In genomic region chr14:18665267-18666024, GRCm38 (mm10) we compare ENCODE assay signal across 17 mouse cellular contexts.
DNase-seq lines count a peak whose midpoint lies in the region; ATAC-seq and TF ChIP-seq lines count a peak whose summit lies in the region.
"Had no signal": no experiment of that assay in that cellular context is flagged by ENCODE, and none has a peak within 500 bp of the region (broad histone marks: within the 10 kb centered on the region; RNA-seq: fewer than 3 reads in every experiment).

No protein-coding gene starts in this region.

- no peak for TF ChIP-seq CTCF in liver, adult 2 months (IDR thresholded peaks at IDR 0.05; ENCODE audit: low read depth, low read length)

- H3K27me3 ChIP-seq in liver, adult 2 months (ENCODE audit: control insufficient read depth, insufficient read depth, low read length) = no peaks in the 10 kb centered on the region
- no peaks in the 10 kb centered on the region for H3K27me3 ChIP-seq in liver, embryonic 11.5 days (replicated peaks; ENCODE audit: control insufficient read depth, insufficient read depth, low read length)
- H3K27me3 ChIP-seq in myocyte (ENCODE audit: control insufficient read depth, insufficient read depth, insufficient read length) = no peaks in the 10 kb centered on the region
- H3K27me3 ChIP-seq: embryonic facial prominence, embryonic 13.5 days; forebrain, embryonic 12.5 days had no signal

- peaks cover 3% of the 10 kb centered on the region for H3K79me2 ChIP-seq in liver, adult 2 months (ENCODE audit: control insufficient read depth, insufficient read depth, low read length)
- no peaks in the 10 kb centered on the region for H3K79me2 ChIP-seq in myocyte (ENCODE audit: control insufficient read depth, insufficient read depth)

- H3ac ChIP-seq in myocyte (ENCODE audit: control insufficient read depth, insufficient read length) = no peak overlapping the region

- peaks cover 8% of the 10 kb centered on the region; the same call in 1 of the 2 replicates for H3K9me3 ChIP-seq in liver, embryonic 11.5 days (ENCODE audit: control insufficient read depth, low read length)

- H3K36me3 ChIP-seq in liver, adult 2 months (ENCODE audit: control insufficient read depth, insufficient read depth, low read length) = no peaks in the 10 kb centered on the region
- H3K36me3 ChIP-seq in liver, embryonic 11.5 days (ENCODE audit: control insufficient read depth, insufficient read depth, low read length) = no peaks in the 10 kb centered on the region
- H3K36me3 ChIP-seq in myocyte (ENCODE audit: control insufficient read depth, insufficient read depth) = no peaks in the 10 kb centered on the region
- H3K36me3 ChIP-seq: embryonic facial prominence, embryonic 13.5 days; forebrain, embryonic 12.5 days had no signal

- TF ChIP-seq POLR2A in liver, adult 2 months (IDR thresholded peaks at IDR 0.05; ENCODE audit: extremely low read depth, insufficient read depth, low read length) = no peak
- no peak for TF ChIP-seq POLR2A in myocyte (IDR thresholded peaks at IDR 0.05; ENCODE audit: insufficient read length, low read depth)

- DNase-seq in liver, adult 2 months (ENCODE audit: extremely low read depth, low read depth, low spot score) = peak; percentile 38
- no peak for DNase-seq in liver, embryonic 11.5 days (ENCODE audit: low spot score)
- peak; percentile 25 for DNase-seq in c-Kit-positive CD71-negative TER-119-negative erythroid progenitor cells, embryonic 14.5 days (ENCODE audit: low read depth)
- peak; percentile 84 for DNase-seq in thymus, postnatal 14 days
- no peak for DNase-seq in adrenal gland, adult 2 months
- DNase-seq in cerebellum, adult 8-10 months = no peak
- no peak for DNase-seq in kidney, postnatal 10 days
- DNase-seq: cerebellum, postnatal 10 days; gastrocnemius, adult 2 months; kidney, adult 18-20 months; left cerebral cortex, postnatal 4 days; lung, embryonic 14.5 days; midbrain, embryonic 14.5 days had no signal

- no peak overlapping the region for H3K4me3 ChIP-seq in liver, adult 2 months (ENCODE audit: insufficient read depth, low read depth, low read length)
- H3K4me3 ChIP-seq in liver, embryonic 11.5 days (ENCODE audit: low read depth, low read length) = no peak overlapping the region
- H3K4me3 ChIP-seq in myocyte = no peak overlapping the region
- H3K4me3 ChIP-seq: embryonic facial prominence, embryonic 13.5 days; forebrain, embryonic 12.5 days; gastrocnemius, adult 2 months; layer of hippocampus, adult 2 months had no signal

- H3K27ac ChIP-seq in liver, adult 2 months (replicated peaks; ENCODE audit: insufficient read depth, low read depth, low read length) = no peak overlapping the region
- no peak overlapping the region for H3K27ac ChIP-seq in liver, embryonic 11.5 days (ENCODE audit: low read depth, low read length)
- H3K27ac ChIP-seq: embryonic facial prominence, embryonic 13.5 days; forebrain, embryonic 12.5 days; gastrocnemius, adult 2 months; layer of hippocampus, adult 2 months had no signal

- 70% methylated on average over 1 of the region's 1 CpGs for WGBS in liver, adult 2 months
- WGBS in liver, embryonic 11.5 days = 28% methylated on average over 1 of the region's 1 CpGs

- no peaks in the 10 kb centered on the region for H3K4me1 ChIP-seq in liver, adult 2 months (ENCODE audit: control insufficient read depth, insufficient read depth, low read length)
- no peaks in the 10 kb centered on the region for H3K4me1 ChIP-seq in liver, embryonic 11.5 days (replicated peaks; ENCODE audit: control insufficient read depth, insufficient read depth, low read length)
- H3K4me1 ChIP-seq: forebrain, embryonic 12.5 days had no signal

- H3K4me2 ChIP-seq in liver, embryonic 11.5 days = no peak overlapping the region
- H3K4me2 ChIP-seq in myocyte (ENCODE audit: low read depth) = peak overlapping the region; percentile 46
- H3K4me2 ChIP-seq: embryonic facial prominence, embryonic 13.5 days; forebrain, embryonic 12.5 days; lung, embryonic 14.5 days had no signal

- no peak for ATAC-seq in liver, embryonic 11.5 days (replicated peaks; ENCODE audit: low FRiP score)

- no peak overlapping the region for H3K9ac ChIP-seq in liver, adult 2 months (ENCODE audit: low read depth, low read length)
- no peak overlapping the region for H3K9ac ChIP-seq in liver, embryonic 11.5 days (ENCODE audit: low read depth, low read length)
- H3K9ac ChIP-seq: embryonic facial prominence, embryonic 13.5 days; forebrain, embryonic 12.5 days; lung, embryonic 14.5 days had no signal

TF ChIP-seq in myocyte, 11 proteins besides CTCF, POLR2A, EP300 and RAD21:
- TF ChIP-seq CEBPB (IDR thresholded peaks at IDR 0.05; ENCODE audit: insufficient read depth, poor library complexity, severe bottlenecking) = no peak

Comparison
In these comparisons a context has a peak if more than half of its experiments do, and no peak if none do; other contexts are left out.
1. DNase-seq: peak in liver, adult 2 months (single experiment), c-Kit-positive CD71-negative TER-119-negative erythroid progenitor cells, embryonic 14.5 days (single experiment) and thymus, postnatal 14 days (single experiment); none in liver, embryonic 11.5 days (single experiment), adrenal gland, adult 2 months (single experiment), cerebellum, adult 8-10 months (single experiment) and kidney, postnatal 10 days (single experiment).